Mouse (Mus musculus) NIH3T3 (cell line): ENCODE results near the gene Ranbp10.
"Not testable (repeated sequence)": the region's sequence is repeated elsewhere in the genome, so short reads cannot be mapped to it uniquely, and the experiment has no call there.

Experiments
- DNase-seq: peaks from one replicate; pipeline ENCODE4 v3.0.0-alpha.2; 2012; ENCODE audit warnings: low read depth

Ranbp10 gene

DNA sequence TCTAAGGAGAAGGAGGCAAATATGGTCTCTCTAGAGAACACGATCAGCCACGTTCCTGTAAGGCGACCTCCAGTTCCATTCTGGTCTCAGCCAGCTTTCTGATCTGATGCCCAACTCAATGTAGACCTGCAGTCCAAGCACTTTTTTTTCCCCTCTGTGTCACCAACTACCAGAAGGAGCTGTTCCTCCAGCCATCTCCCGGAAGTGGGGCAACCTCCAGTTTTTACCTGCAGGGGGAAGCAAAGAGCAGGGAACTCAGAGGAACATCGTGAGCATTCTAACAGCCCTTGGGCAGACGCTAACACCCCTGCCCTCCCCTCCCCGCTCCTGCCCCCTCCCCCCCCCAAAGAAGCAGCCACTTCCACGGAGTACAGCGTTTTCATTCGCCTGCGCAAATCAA is 8.2 kb upstream of the Ranbp10 start:
- peak; percentile 90 for DNase-seq

DNA sequence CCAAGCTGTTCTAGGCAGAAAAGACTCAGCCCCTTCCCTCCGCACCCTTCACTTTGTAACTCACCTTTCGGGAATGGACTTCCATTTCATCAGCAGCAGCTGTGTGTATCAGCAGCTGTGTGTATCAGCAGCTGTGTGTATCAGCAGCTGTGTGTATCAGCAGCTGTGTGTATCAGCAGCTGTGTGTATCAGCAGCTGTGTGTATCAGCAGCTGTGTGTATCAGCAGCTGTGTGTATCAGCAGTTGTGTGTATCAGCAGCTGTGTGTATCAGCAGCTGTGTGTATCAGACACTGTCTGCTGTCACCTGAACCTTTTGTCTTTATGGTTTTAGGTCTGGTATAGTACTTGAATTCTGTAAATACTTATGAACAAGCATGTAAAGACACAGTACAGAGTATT is 6.6 kb upstream of the Ranbp10 start:
- not testable (repeated sequence) for DNase-seq

DNA sequence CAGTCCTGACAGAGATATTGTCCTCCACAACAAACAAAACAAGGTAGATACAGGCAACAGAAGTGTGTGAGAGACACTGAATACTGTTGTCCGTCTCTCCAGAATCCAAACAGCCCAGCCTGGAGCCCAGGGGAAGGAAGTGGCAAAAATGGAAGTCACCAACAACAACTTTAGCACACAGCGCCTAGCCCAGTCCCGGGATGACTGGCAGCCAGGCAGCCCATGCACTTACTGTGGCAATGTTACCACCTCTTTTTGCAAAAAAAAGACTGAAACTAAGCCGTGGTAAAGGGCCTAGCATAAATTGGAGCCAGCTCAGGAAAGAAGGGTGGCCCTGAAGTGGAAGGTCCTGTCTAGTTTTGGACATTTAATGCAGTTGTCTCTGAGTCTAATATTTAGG is 771 bp downstream of the Ranbp10 start:
- DNase-seq: peak; percentile 16

DNA sequence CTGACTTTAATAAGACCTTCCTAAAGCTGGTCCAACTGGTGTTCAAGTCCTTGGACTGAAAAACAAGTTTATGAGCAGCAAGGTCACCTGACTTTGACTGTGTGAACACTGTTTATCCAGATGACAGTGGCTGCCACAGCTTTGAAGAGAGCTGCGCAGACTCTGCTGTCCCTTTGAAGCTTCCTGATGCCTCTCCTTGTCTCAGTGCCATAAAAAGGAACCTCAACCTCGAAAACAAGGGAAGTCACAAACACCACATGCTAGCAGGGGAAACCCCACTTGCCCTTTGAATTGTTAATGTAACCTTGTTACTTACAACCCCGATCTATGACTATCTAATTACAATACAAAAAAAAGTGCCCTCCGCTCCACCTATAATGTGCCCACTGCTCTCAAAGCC is 1.6 kb downstream of the Ranbp10 start:
- DNase-seq: no peak

DNA sequence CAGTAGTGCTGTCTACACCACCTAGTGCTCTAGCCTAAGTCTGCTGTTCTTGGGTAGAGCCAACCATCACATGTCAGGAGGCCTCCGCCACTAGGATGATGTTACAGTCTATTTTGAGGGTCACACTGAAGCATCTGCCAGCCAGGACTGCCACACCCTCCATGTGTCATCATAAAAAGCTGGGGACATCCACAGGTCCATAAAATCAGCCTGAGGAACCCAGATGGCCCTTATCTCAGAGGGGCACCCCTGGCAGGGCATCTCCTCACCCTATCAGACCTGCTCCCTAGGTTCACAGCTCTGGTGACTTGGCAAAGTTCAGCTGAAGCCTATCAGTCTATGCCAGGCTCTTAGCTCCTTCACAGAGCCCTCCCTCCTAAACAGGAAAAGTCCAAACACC is 6.2 kb downstream of the Ranbp10 start:
- no peak for DNase-seq

DNA sequence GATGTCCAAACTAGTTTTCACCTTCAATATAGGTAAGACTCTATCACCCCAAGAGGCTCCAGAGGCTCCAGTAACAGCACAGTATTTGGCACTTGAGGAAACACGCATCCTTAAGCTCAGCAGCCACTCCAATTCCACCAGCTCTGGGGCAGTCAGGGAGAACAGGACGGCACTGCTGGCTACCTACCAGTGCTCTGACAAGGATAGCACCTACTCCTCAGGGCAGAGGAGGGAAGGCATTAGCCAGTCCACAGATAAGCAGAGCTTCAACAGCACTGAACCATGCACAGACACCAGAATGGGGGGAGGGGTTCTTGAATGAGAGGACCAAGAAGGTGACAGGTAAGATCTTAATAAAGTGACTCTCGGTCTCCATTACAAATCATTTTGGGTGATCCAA is 7.5 kb downstream of the Ranbp10 start:
- no peak for DNase-seq

DNA sequence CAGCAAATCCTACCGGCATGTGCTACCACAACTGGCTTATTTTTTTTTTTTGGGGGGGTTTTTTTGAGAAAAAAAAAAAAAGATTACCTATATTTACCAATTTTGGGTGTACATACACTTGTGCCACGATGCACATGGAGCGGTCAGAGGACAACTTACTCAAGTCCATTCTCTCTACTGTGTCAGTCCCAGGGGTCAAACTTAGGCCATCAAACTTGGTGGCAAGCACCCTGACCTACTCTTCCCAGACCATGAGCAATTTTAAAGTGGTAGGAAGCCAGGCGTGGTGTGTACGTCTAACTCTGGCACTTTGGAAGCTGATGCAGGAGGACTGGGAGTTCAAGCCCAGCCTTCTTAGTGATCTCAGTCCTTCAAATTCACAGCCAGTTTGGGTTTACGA is 13.9 kb downstream of the Ranbp10 start:
- DNase-seq: no peak

DNA sequence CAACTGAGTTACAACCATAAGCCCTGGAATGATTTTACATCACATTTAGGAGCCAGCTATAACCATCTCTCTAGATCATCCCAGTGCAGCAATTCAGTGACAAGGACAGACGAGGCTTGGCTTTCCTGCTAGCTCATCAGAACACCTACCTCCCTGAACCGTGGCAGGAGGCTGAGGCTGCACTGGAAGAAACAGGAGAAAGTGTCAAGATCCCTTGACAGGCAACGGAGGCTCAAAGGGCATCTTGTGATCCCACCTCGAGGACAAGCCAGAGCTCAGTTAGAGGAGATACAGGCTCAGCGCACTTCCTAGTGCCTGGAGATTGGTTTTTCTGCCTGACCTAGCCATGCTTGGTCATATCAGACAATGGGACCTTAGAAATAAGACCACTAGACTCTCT is 14.6 kb downstream of the Ranbp10 start:
- no peak for DNase-seq

DNA sequence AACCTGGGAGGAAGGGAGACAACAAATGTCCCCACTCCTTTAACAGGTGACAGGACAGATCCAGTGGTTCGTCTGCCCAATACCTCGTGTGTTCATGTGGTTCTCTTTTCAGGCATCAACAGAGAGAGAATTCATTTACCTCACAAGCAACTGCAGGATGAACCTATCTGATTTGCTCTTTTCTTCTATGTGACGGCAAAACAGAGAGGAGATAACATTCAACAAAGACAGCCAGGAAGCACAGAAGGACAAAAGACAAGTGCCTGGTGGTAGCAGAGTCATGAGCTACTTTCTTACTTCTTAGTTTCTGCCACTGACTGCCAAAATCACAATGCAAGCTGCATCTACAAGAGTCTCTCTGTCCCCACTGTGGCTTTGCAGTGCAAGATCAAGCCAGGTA is 15.6 kb downstream of the Ranbp10 start:
- no peak for DNase-seq

DNA sequence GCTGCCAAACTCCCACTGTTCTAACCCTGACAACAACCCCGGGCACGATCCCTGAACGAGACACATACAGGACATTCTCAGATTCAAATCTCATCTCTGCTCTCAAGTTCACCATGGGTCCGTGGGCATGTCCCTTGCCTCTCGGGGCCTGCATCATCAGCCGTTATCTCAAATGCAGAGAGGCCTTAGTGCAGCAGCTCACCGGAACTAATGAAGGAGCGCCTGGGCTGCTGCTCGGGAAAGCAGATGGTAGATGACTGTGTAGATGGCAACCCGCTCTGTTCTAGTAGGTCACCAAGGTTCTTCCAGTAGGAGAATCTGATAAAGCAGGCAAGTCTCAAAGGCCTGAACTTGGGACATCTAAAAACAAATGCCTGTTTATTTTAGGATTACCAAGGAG is 16.1 kb downstream of the Ranbp10 start:
- DNase-seq: no peak

DNA sequence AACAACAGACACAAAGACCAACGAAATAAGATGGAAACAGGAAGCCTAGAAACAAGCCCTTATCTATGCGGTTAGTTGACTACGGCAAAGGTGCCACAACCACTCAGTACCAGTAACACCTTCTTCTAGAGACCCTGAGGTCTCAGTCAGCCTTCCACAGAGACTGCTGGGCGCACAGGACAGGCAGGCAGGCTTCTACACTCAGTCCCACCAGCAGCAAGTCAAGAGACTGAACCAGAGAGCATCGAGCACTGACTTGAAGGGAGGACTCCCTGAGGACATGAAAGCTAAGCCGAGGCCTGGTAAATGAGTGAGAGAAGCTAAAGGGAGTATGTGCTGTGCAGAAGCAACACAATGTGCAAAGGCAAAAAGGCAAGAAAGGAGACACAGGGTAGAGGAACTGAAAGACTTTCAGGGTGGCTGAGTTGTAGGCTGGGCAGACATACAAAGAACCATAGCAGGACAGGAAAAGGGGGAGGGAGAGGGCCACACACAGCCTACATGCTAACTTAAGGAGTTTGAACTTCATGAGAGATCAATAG is 16.8 kb downstream of the Ranbp10 start:
- DNase-seq: no peak

DNA sequence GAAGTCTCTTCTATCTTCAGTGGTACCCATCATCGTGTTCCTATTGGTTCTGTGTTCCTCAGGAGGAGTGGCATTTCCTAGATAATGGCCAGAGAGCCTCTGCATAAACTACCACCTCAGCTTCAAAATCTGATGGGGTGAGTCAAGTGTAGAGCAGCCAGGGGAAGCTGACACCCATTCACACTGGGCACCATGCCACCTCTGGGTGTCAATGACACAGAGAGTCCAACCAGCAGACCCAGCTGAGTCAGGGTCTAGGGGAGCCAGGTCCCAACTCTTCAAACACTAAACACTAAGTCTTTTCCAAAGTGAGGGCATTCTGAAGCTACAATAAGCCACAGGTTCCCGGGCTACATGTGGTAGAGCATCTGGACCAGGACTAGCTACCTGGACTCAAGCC is 18.7 kb downstream of the Ranbp10 start:
- peak; percentile 61 for DNase-seq

DNA sequence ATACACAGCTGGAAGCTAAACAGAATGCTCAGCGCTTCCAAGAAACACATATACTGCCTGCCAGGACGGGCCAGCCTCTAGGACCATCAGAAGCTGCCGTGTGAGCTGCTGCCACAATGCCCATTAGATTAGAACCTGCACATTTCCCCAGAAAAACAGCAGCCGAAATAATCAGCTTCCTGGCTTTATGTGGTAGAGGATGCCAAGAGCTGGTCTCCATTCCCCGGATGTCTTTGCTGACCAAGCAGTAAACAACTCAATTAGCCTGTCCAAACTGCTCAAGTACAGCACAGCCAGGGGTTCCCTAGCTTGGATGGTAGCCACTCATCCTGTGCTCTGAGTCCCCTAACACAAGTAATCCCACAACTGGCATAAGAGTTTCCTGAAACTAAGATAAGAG is 19.4 kb downstream of the Ranbp10 start:
- peak; percentile 31 for DNase-seq

DNA sequence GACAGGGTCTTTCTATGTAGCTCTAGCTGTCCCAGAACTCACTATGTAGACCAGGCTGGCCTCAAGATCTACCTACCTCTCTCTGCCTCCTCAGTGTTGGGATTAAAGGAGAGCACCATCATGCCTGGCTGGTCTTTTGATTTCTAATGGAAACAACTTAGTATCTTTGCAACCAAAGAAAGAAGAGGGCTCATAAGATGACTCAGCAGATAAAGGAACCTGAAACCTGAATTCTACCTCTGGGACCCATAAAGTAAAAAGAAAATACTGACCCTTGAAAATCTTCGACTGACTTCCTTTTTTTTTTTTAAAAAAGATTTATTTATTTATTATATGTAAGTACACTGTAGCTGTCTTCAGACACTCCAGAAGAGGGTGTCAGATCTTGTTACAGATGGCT is 21.2 kb downstream of the Ranbp10 start:
- DNase-seq: no peak

DNA sequence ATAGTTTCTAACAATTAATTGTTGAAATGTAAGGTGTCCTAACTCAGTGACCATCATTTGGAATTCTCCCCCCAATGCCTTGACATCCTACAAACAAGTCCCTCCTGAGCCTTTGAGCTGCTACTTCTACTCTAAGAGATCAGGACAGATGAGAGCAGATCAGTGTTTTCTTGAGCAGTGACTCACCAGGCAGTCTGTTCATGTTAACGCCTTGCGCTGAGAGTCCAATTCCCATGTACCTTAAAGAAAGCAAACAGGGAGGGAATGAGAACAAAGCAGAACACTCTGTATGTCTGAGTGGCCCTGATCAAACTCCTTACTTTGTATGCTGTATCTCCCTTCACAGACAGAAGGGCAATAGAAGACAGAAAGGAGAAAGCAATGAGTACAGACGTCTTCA is 21.8 kb downstream of the Ranbp10 start:
- peak; percentile 15 for DNase-seq

DNA sequence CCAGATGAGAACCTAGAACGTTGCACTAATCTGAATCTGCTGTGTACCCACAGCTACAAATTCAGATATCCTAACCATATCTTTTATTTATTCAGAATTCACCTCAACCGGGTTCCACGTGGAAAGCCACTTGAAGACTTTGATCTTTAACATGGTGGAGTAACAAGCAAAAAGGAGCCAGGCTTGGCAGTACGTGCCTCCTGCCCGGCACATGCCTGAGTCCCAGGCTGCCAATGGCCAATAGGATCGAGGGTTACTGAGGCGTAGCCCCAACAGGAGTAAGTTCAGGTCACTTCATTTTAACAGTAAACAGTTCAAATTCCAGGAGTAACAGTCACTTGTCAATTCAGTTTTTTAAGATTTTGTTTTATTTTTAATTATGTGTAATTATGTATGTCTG is 22.4 kb downstream of the Ranbp10 start:
- no peak for DNase-seq

DNA sequence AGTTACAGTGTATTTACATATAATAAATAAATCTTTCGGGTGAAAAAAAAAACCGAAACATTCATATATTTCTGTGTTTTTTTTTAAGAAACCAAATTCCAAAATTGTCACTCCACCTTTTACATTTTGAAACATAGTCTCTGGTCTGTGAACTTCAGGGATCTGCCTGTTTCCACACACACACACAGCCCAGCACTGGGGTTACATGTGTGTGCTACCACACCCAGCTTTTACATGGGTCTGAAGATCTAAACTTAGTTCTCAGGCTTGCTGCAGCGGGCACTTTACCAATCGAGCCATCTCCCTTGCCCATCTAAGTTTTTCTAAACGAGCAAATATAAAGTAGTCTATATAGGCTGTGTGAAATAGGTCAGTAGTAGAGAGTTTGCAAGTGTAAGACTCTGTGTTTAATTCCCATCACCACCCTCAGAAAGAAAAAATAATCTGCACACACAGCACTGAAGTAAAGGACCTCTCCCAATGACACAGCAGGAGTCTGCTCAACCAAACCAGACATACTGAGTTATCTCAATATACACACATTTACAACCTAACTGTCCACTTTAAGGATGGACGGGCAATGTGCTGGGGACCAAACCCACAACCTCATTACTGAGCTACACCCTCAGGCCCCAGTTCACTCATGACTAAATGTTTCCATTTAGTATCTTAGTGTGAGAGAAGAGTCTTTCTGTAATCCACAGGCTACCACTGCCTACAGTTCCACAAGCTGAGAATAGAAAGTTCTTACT is 25.8 kb downstream of the Ranbp10 start:
- DNase-seq: no peak

DNA sequence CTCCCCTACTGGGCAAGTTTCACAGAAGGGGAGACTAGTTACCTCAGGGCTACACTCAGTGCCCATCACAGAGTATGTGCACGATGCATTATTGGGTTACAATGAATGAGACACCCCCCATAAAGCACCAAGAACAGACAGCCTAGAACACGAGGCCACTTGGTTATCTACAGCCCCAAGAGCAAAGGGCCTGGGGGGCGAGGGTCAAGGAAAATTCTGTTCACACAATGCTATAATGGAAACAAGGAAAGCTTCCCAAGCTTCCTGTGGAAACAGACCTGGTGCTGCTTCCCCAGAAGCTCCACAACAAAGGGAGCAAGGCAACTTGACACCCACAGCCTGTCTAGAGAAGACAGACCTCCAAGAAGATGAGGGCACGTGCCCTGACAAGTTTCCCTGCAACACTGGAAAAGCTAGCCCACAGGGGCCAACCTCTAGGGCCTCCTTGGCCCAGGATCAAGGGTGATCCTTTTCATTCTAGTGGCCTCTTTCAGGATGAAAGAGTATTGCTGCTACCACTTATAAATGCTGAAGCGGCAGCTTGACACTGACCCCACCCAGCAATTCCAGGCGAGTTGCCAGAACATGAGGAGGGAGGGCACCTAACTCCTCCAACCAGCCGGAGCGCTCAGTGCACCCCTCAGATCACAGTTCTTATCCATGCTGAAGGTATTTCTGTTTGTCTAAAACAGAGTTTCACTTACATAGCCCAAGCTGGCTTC is 27.9 kb downstream of the Ranbp10 start:
- DNase-seq: peak; percentile 77

DNA sequence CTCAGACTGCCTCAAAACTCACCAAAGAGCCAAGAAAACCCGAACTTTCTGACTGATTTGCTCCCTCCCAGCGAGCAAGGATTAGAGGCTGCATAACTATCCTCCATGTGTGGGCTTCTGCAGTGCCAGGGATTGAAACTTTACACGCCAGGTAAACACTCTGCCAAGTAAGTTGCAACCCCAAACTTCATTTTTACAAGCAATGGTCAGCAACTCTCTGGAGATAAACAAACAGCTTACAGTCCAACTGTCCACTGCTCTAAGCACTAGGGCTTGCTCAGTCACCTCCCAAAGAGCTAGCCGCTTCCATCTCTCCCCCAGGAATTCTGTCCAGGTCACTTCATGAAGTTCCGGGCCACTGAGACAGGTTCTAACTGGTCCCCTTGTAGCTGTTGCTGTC is 28.7 kb downstream of the Ranbp10 start:
- no peak for DNase-seq

DNA sequence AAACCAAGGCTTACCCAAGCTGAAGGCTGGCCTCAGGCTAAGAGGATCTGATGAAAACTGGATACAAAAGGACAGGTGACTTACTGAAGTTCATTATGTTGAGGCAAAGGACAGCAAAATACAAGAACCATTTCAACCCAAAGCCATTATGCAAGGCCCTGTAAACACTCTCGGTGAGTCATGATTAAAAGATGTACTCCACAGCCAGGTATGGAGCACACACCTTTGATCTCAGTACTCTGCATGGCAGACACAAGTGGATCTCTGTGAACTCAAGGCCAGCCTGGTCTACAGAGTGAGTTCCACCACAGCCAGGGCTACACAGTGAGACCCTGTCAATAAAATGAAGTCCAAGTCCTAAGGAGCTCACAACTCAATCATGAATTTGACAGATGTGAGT is 31.4 kb downstream of the Ranbp10 start:
- no peak for DNase-seq

DNA sequence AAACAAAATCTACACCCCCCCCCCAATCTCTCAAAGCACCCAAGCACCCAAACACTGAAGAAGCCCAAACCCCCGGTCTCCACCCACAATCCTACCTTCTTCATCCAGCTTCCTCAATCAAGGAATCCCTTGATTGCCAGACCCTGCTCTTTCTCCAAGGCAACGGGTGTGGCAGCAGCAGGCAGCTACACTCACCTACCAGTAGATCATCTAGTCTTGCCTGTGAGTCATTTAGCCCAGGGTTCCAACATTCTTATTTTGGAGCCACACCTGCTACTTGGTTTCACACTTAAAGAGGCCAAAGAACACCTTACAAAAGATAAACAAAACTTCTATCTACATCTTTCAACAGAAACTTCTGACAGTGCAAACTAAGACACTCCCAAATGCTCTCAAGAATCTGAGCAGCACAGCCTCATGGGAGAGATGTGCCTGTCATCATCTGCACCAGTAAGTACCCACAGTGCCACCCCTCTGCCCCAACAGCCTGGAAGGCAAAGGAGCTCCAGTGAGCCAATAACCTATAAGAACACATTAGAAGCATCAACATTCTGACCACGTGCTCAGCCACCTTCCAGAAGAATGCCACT is 33.0 kb downstream of the Ranbp10 start:
- no peak for DNase-seq

DNA sequence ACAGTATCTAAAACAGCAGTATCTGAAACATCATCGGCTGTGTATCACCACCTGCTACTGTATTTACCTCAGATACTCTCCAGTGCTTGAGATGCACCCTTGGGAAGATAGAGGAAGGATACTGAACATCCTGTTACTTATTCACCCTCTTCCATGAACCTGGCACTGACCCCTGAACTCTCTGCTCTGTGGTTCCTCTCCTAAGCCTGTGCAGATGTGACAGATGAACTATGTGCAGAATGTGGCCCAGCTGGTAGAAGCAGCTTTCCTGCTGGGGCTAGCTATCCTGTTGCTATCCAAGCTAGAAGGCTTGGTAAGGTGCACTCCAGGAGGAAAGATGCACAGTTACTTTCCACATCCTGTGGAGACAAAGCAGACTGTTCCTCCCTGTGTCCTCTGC is 33.8 kb downstream of the Ranbp10 start:
- DNase-seq: no peak

DNA sequence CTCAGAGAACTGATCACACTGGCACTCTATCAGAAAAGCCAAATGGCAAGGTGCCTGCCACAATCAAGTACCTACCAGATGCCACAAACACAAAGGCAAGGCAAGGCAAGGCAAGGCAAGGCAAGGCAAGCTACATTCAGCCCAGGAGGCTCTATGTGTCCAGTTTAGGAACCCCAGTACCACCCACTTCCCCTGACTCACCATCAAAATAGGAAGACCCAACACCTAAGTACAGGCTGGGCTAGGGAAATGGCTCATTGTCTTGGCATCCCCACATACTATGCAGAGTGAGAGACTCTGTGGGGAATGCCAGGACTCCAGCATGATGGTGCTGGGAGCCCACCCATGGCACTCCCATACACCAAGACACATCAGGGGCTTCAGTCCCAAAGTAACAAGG is 37.5 kb downstream of the Ranbp10 start:
- no peak for DNase-seq
